Mouse (Mus musculus): Measurements from ENCODE around the gene Gm45902. TPM values are rescaled to one million over a fixed set of nuclear protein-coding genes. Genes with fewer than 3 reads are reported as not detected.

Gene Gm45902
- polyA plus RNA-seq (2012; rRNA removed; ENCODE audit: low replicate concordance), result 1.4 and 1.6 TPM in 2 replicates

GRCm38 (mm10) chr2:3512552-3513454 is at the start of gene Gm45902, which contains the start of the genes Hspa14 and Cdnf:
Gene Gm45902 (minus strand): TSS chr2:3512790.
Gene Hspa14 (minus strand): TSS chr2:3512814.
Gene Cdnf (plus strand): TSS chr2:3513030.

GRCm38 (mm10) chr2:3474861-3475283 is 37.7 kb downstream of the Gm45902 start, which contains the start of gene Suv39h2:
Gene Suv39h2 (minus strand): TSS chr2:3475031.

Other genes starting within 250 kb of the Gm45902 start
- gene Nmt2, start 228.6 kb downstream of the Gm45902 start, polyA plus RNA-seq (2012; rRNA removed; ENCODE audit: low replicate concordance), result 6.1 and 16.0 TPM in 2 replicates
- gene Rpp38, start 180.1 kb downstream of the Gm45902 start, polyA plus RNA-seq (2012; rRNA removed; ENCODE audit: low replicate concordance), result 2.7 and 6.3 TPM in 2 replicates
- gene Acbd7, start 176.6 kb downstream of the Gm45902 start, polyA plus RNA-seq (2012; rRNA removed; ENCODE audit: low replicate concordance), result not detected in 2 replicates
- not detected in 2 replicates for gene Olah, start 115.6 kb downstream of the Gm45902 start, polyA plus RNA-seq (2012; rRNA removed; ENCODE audit: low replicate concordance)
- gene Meig1, start 90.1 kb downstream of the Gm45902 start, polyA plus RNA-seq (2012; rRNA removed; ENCODE audit: low replicate concordance), result not detected in 2 replicates
- gene Dclre1c, start 88.7 kb downstream of the Gm45902 start, polyA plus RNA-seq (2012; rRNA removed; ENCODE audit: low replicate concordance), result 4.6 and 11.7 TPM in 2 replicates
- gene Suv39h2, start 37.8 kb downstream of the Gm45902 start, polyA plus RNA-seq (2012; rRNA removed; ENCODE audit: low replicate concordance), result 0.32 and 0.90 TPM in 2 replicates
- 21.9 and 30.0 TPM in 2 replicates for gene Hspa14, start within 50 bp of the Gm45902 start, polyA plus RNA-seq (2012; rRNA removed; ENCODE audit: low replicate concordance)
- 0.65 and 3.9 TPM in 2 replicates for gene Cdnf, start 240 bp upstream of the Gm45902 start, polyA plus RNA-seq (2012; rRNA removed; ENCODE audit: low replicate concordance)
- 15.7 and 24.3 TPM in 2 replicates for gene Fam107b, start 57.7 kb upstream of the Gm45902 start, polyA plus RNA-seq (2012; rRNA removed; ENCODE audit: low replicate concordance)

Data from mammary gland, adult 2 months (tissue).